ENCODE assay signal across 8 mouse cellular contexts in the genomic region with DNA sequence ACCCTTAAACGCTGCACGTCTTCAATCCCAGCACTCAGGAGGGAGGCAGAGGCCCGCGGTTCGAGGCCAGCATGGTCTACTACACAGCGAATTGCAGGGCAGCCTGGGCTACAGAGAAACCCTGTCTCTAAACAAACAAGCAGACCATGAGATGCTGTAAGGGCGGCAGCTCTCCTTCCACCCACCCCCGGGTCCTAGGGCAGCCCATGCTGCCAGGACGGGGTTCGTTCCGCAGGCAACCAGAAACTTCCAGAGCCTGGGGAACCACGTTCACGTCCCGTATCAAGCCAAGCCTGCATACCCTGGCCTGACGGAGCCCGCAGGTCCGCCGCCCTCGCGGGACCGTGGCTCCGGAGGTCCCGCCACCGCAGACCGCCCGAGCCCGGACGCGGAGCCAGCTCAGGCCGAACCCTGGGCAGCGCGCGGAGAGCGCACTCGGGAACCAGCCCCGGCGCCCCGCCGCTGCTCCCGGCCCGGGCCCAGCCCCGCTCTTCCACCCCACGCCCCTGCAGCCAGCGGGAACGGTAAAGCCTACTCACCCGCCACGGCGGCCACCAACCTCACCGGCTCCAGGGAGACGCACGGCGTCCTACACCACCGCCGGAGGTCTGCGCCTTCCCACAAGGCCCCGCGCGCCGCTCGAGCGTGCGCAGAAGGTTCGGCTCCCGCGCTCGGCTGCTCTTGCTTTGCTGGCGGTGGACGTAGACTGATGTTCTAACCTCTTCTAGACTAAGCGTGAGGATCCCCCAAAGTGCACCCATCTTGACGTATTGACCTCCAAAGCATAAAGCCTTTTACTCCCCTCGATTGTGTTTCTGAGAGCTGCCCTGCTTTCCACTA. TPM values are rescaled to one million over a fixed set of nuclear protein-coding genes. Genes with fewer than 3 reads are reported as not detected.
DNase-seq lines count a peak whose midpoint lies in the region; ATAC-seq and TF ChIP-seq lines count a peak whose summit lies in the region.

A gene (minus strand): TSS at position 615 of the 840 bp plus-strand sequence.

- peak within 1 kb of the TSS; percentile 74; the same call in 1 of the 2 replicates for H3K27ac ChIP-seq in embryonic facial prominence, embryonic 12.5 days
- H3K27ac ChIP-seq in kidney, adult 2 months (ENCODE audit: insufficient read depth, low read depth, low read length) = peak within 1 kb of the TSS; percentile 76
- H3K27ac ChIP-seq in limb, embryonic 11.5 days (replicated peaks; ENCODE audit: low read depth, low read length) = peak within 1 kb of the TSS; percentile 32; the same call in 1 of the 2 replicates
- H3K27ac ChIP-seq in midbrain, embryonic 13.5 days = peak within 1 kb of the TSS; percentile 70

- peak; percentile 86 for ATAC-seq in embryonic facial prominence, embryonic 12.5 days (ENCODE audit: insufficient number of reproducible peaks, insufficient read depth, low FRiP score, low TSS enrichment)
- peak; percentile 85 for ATAC-seq in limb, embryonic 11.5 days (ENCODE audit: insufficient number of reproducible peaks, low FRiP score, low TSS enrichment, low read depth)
- ATAC-seq in midbrain, embryonic 13.5 days = peak; percentile 97

- H3K4me1 ChIP-seq in embryonic facial prominence, embryonic 12.5 days = peaks cover 8% of the 10 kb centered on the region; the same call in 1 of the 2 replicates
- H3K4me1 ChIP-seq in kidney, adult 2 months (ENCODE audit: control insufficient read depth, insufficient read depth, low read length) = no peaks in the 10 kb centered on the region
- peaks cover 6% of the 10 kb centered on the region; the same call in 1 of the 2 replicates for H3K4me1 ChIP-seq in limb, embryonic 11.5 days (ENCODE audit: control insufficient read depth, insufficient read depth, low read length)
- H3K4me1 ChIP-seq in midbrain, embryonic 13.5 days (replicated peaks) = peaks cover 18% of the 10 kb centered on the region

- TF ChIP-seq CTCF in kidney, adult 2 months (conservative IDR thresholded peaks at IDR 0.05; ENCODE audit: insufficient read depth, insufficient read length, low read depth, low read length) = no peak

- H3K4me3 ChIP-seq in embryonic facial prominence, embryonic 12.5 days = peak within 1 kb of the TSS; percentile 94
- H3K4me3 ChIP-seq in kidney, adult 2 months (ENCODE audit: insufficient read depth, low read depth, low read length) = peak within 1 kb of the TSS; percentile 95
- peak within 1 kb of the TSS; percentile 93 for H3K4me3 ChIP-seq in limb, embryonic 11.5 days (ENCODE audit: low read depth, low read length)
- peak within 1 kb of the TSS; percentile 92 for H3K4me3 ChIP-seq in midbrain, embryonic 13.5 days (replicated peaks)

- no peaks in the 10 kb centered on the region for H3K9me3 ChIP-seq in embryonic facial prominence, embryonic 12.5 days
- H3K9me3 ChIP-seq in limb, embryonic 11.5 days (ENCODE audit: control insufficient read depth, low read length) = no peaks in the 10 kb centered on the region
- H3K9me3 ChIP-seq in midbrain, embryonic 13.5 days = no peaks in the 10 kb centered on the region

- DNase-seq in 3T3-L1 (ENCODE audit: low read depth, low spot score) = peak; percentile 79
- peak; percentile 93 to 95 for DNase-seq in adrenal gland, postnatal 36 days
- DNase-seq in heart, adult 18-20 months = peak; percentile 91 to 92
- DNase-seq in kidney, adult 2 months = peak; percentile 90
- DNase-seq in limb, embryonic 11.5 days (ENCODE audit: low spot score) = peak; percentile 88
- DNase-seq in spleen, adult 12 weeks (ENCODE audit: low spot score) = peak; percentile 68

- under 1% methylated on average over 71 of the region's 71 CpGs for WGBS in embryonic facial prominence, embryonic 12.5 days
- under 1% methylated on average over 70 of the region's 71 CpGs for WGBS in kidney, adult 2 months
- under 1% methylated on average over 71 of the region's 71 CpGs for WGBS in limb, embryonic 11.5 days
- WGBS in midbrain, embryonic 13.5 days = under 1% methylated on average over 71 of the region's 71 CpGs

- H3K36me3 ChIP-seq in embryonic facial prominence, embryonic 12.5 days = peaks cover 23% of the 10 kb centered on the region
- H3K36me3 ChIP-seq in kidney, adult 2 months (ENCODE audit: control insufficient read depth, insufficient read depth, low read length) = no peaks in the 10 kb centered on the region
- H3K36me3 ChIP-seq in limb, embryonic 11.5 days (ENCODE audit: control insufficient read depth, insufficient read depth, low read length) = peaks cover 5% of the 10 kb centered on the region; the same call in 1 of the 2 replicates
- H3K36me3 ChIP-seq in midbrain, embryonic 13.5 days = peaks cover 24% of the 10 kb centered on the region

- no peaks in the 10 kb centered on the region for H3K27me3 ChIP-seq in embryonic facial prominence, embryonic 12.5 days
- H3K27me3 ChIP-seq in kidney, adult 2 months (replicated peaks; ENCODE audit: control insufficient read depth, insufficient read depth, low read length) = no peaks in the 10 kb centered on the region
- H3K27me3 ChIP-seq in limb, embryonic 11.5 days (ENCODE audit: control insufficient read depth, insufficient read depth, low read length) = no peaks in the 10 kb centered on the region
- H3K27me3 ChIP-seq in midbrain, embryonic 13.5 days = 0 out of 2 replicates have a peak, but pooled peaks cover 3% of the 10 kb centered on the region

- H3K4me2 ChIP-seq in embryonic facial prominence, embryonic 12.5 days (replicated peaks) = peak within 1 kb of the TSS; percentile 75
- H3K4me2 ChIP-seq in limb, embryonic 11.5 days (ENCODE audit: low read depth, severe bottlenecking) = peak within 1 kb of the TSS; percentile 74
- H3K4me2 ChIP-seq in midbrain, embryonic 13.5 days (replicated peaks) = peak within 1 kb of the TSS; percentile 69

- peak within 1 kb of the TSS; percentile 95 for H3K9ac ChIP-seq in embryonic facial prominence, embryonic 12.5 days
- H3K9ac ChIP-seq in limb, embryonic 11.5 days (ENCODE audit: low read length) = peak within 1 kb of the TSS; percentile 91
- H3K9ac ChIP-seq in midbrain, embryonic 13.5 days (replicated peaks) = peak within 1 kb of the TSS; percentile 97

- TF ChIP-seq POLR2A in kidney, adult 2 months (IDR thresholded peaks at IDR 0.05; ENCODE audit: low read depth, low read length) = peak; percentile 56

RNA-seq across cellular contexts. Expression of the gene that starts here (rescaled TPM):
- total RNA-seq in adrenal gland, postnatal 36 days (2021) = 10 to 100 TPM; 19.5 to 20.5 TPM
- polyA plus RNA-seq in embryonic facial prominence, embryonic 12.5 days (2016; fragmentation: Nextera tagmentation; extraction: Ambion mirVana) = 34.3 and 38.0 TPM in 2 replicates
- total RNA-seq in heart, adult 18-20 months (2021) = 10 to 100 TPM; 14.5 to 15.7 TPM
- polyA plus RNA-seq in kidney, adult 2 months (2012; rRNA removed) = 4.9 and 6.9 TPM in 2 replicates
- 49.5 and 50.0 TPM in 2 replicates for polyA plus RNA-seq in limb, embryonic 11.5 days (2014; fragmentation: Nextera tagmentation; extraction: Ambion mirVana)
- polyA plus RNA-seq in midbrain, embryonic 13.5 days (2015; fragmentation: Nextera tagmentation; extraction: Ambion mirVana) = 32.8 and 37.0 TPM in 2 replicates

Comparison
In these comparisons a context has a peak if more than half of its experiments do, and no peak if none do; other contexts are left out.
1. Peak in every context shown above with its lines: DNase-seq, ATAC-seq, H3K4me3 ChIP-seq and H3K27ac ChIP-seq.